Mouse (Mus musculus) lung, embryonic 16.5 days (tissue): ENCODE results near the gene Gm35315. TPM values are rescaled to one million over a fixed set of nuclear protein-coding genes. Genes with fewer than 3 reads are reported as not detected.

Experiments
- ATAC-seq: fragments of 200-750 bp; cut with Nextera tagmentation; 2 replicates; pipeline ENCODE4 v1.8.0; 2017; ENCODE audit warnings: low read depth, mild to moderate bottlenecking, moderate library complexity
- H3K27ac ChIP-seq: fragments of 300-500 bp; sonication (generic); 2 replicates; pipeline ENCODE4 v1.5.1; 2014; ENCODE audit warnings: mild to moderate bottlenecking, control low read depth, low read length
- H3K27me3 ChIP-seq: fragments of 300-500 bp; sonication (generic); 2 replicates; pipeline ENCODE4 v1.6.1; 2014; ENCODE audit warnings: low read depth, low read length, mixed read lengths; ENCODE audit not compliant: control insufficient read depth, insufficient read depth
- H3K36me3 ChIP-seq: fragments of 300-500 bp; sonication (generic); 2 replicates; pipeline ENCODE4 v1.6.1; 2014; ENCODE audit warnings: low read length; ENCODE audit not compliant: control insufficient read depth, insufficient read depth
- H3K4me1 ChIP-seq: fragments of 300-500 bp; sonication (generic); replicated peaks from 2 replicates; pipeline ENCODE4 v1.6.1; 2014; ENCODE audit warnings: low read length, mixed read lengths; ENCODE audit not compliant: control insufficient read depth, insufficient read depth
- H3K4me2 ChIP-seq: fragments of 300-500 bp; sonication (generic); 2 replicates; pipeline ENCODE4 v1.6.1; 2014; ENCODE audit warnings: low read depth, low read length, control low read depth
- H3K4me3 ChIP-seq: fragments of 300-500 bp; sonication (generic); 2 replicates; pipeline ENCODE4 v1.5.1; 2014; ENCODE audit warnings: mild to moderate bottlenecking, low read length, control low read depth
- H3K9ac ChIP-seq: fragments of 300-500 bp; sonication (generic); 2 replicates; pipeline ENCODE4 v1.6.1; 2014; ENCODE audit warnings: low read length, control low read depth
- H3K9me3 ChIP-seq: fragments of 300-500 bp; sonication (generic); 2 replicates; pipeline ENCODE4 v1.6.1; 2016; ENCODE audit warnings: low read length; ENCODE audit not compliant: control insufficient read depth
- WGBS: fragments of 180-500 bp; shearing (Covaris S2); extraction: QIAGEN DNeasy Blood & Tissue Kit; methylation state at CpG from one replicate; pipeline ENCODE4 v1.1.7; 2014; 5-methylcytosine and 5-hydroxymethylcytosine counted together
- polyA plus RNA-seq: library from polyadenylated mRNA; unstranded; fragments of >200 nt; fragmentation: Nextera tagmentation; extraction: Ambion mirVana; gene quantifications from 2 replicates; pipeline ENCODE4 v1.2.1, GENCODE M21; 2015

Gene Gm35315
- polyA plus RNA-seq: 1.4 and 1.6 TPM in 2 replicates

GRCm38 (mm10) chr5:110094030-110094846 lies at the start of gene Gm35315:
Gene Gm35315 (minus strand): TSS chr5:110094420.
- H3K4me3 ChIP-seq: peak within 1 kb of the TSS; percentile 54
- H3K36me3 ChIP-seq: no peaks in the 10 kb centered on the region

GRCm38 (mm10) chr5:110143007-110143406 lies 48.8 kb upstream of the Gm35315 start:
- no peaks in the 10 kb centered on the region for H3K9me3 ChIP-seq
- H3K36me3 ChIP-seq: peaks cover 39% of the 10 kb centered on the region

More at GRCm38 (mm10) chr5:110094030-110094846, at the start of gene Gm35315:
- peak; percentile 94 for ATAC-seq
- Histone ChIP-seq H3K9ac (peak within 1 kb of the TSS; percentile 54), H3K27ac (peak within 1 kb of the TSS; percentile 87), H3K4me1 (peaks cover 3% of the 10 kb centered on the region; the same call in 1 of the 2 replicates), H3K27me3 (no peaks in the 10 kb centered on the region), H3K9me3 (no peaks in the 10 kb centered on the region), H3K4me2 (peak within 1 kb of the TSS; percentile 69)
- WGBS: under 1% methylated on average over 25 of the region's 25 CpGs

GRCm38 (mm10) chr5:110142309-110142708 lies 48.1 kb upstream of the Gm35315 start:
- Histone ChIP-seq H3K27me3 (no peaks in the 10 kb centered on the region), H3K4me2 (no peak overlapping the region), H3K27ac (no peak overlapping the region), H3K4me1 (no peaks in the 10 kb centered on the region), H3K36me3 (peaks cover 35% of the 10 kb centered on the region), H3K9ac (no peak overlapping the region), H3K9me3 (no peaks in the 10 kb centered on the region), H3K4me3 (no peak overlapping the region)
- 85% methylated on average over 2 of the region's 2 CpGs for WGBS
- no peak for ATAC-seq

More at GRCm38 (mm10) chr5:110143007-110143406, 48.8 kb upstream of the Gm35315 start:
- 86% methylated on average over 5 of the region's 5 CpGs for WGBS
- no peak overlapping the region for H3K4me2 ChIP-seq
- no peak overlapping the region for H3K27ac ChIP-seq
- H3K4me3 ChIP-seq: no peak overlapping the region
- H3K27me3 ChIP-seq: no peaks in the 10 kb centered on the region
- no peak overlapping the region for H3K9ac ChIP-seq
- no peaks in the 10 kb centered on the region for H3K4me1 ChIP-seq
- no peak for ATAC-seq

- no peak for ATAC-seq
- no peak overlapping the region for H3K27ac ChIP-seq
- no peak overlapping the region for H3K4me3 ChIP-seq
- 0 out of 2 replicates have a peak, but pooled peaks cover 2% of the 10 kb centered on the region for H3K4me1 ChIP-seq
- H3K36me3 ChIP-seq: peaks cover 25% of the 10 kb centered on the region
- no peaks in the 10 kb centered on the region for H3K9me3 ChIP-seq
- no peaks in the 10 kb centered on the region for H3K27me3 ChIP-seq
- H3K4me2 ChIP-seq: no peak overlapping the region
- WGBS: 86% methylated on average over 7 of the region's 7 CpGs
- H3K9ac ChIP-seq: no peak overlapping the region
These were observed 46.2 kb upstream of the Gm35315 start for GRCm38 (mm10) chr5:110140424-110140823.

- Histone ChIP-seq H3K4me1 (0 out of 2 replicates have a peak, but pooled peaks cover 5% of the 10 kb centered on the region), H3K9me3 (peaks cover 3% of the 10 kb centered on the region; the same call in 1 of the 2 replicates), H3K4me2 (no peak overlapping the region), H3K4me3 (no peak overlapping the region), H3K36me3 (peaks cover 17% of the 10 kb centered on the region), H3K27me3 (no peaks in the 10 kb centered on the region), H3K27ac (no peak overlapping the region), H3K9ac (no peak overlapping the region)
- ATAC-seq: no peak
- WGBS: 92% methylated on average over 3 of the region's 3 CpGs
These were observed 45.1 kb upstream of the Gm35315 start for GRCm38 (mm10) chr5:110139325-110139724.

- peaks cover 10% of the 10 kb centered on the region; the same call in 1 of the 2 replicates for H3K36me3 ChIP-seq
- WGBS: 93% methylated on average over 3 of the region's 3 CpGs
- H3K27me3 ChIP-seq: no peaks in the 10 kb centered on the region
These were observed 43.6 kb upstream of the Gm35315 start for GRCm38 (mm10) chr5:110137816-110138215.

GRCm38 (mm10) chr5:110136087-110136464 lies 41.9 kb upstream of the Gm35315 start:
- Histone ChIP-seq H3K4me1 (0 out of 2 replicates have a peak, but pooled peaks cover 5% of the 10 kb centered on the region), H3K4me2 (peak overlapping the region; percentile 88), H3K27ac (no peak overlapping the region), H3K27me3 (no peaks in the 10 kb centered on the region), H3K9ac (peak overlapping the region; percentile 67), H3K4me3 (peak overlapping the region; percentile 70), H3K9me3 (peaks cover 3% of the 10 kb centered on the region), H3K36me3 (no peaks in the 10 kb centered on the region)
- peak; percentile 39 for ATAC-seq
- 4% methylated on average over 18 of the region's 18 CpGs for WGBS

More at GRCm38 (mm10) chr5:110137816-110138215, 43.6 kb upstream of the Gm35315 start:
- Histone ChIP-seq H3K9ac (no peak overlapping the region), H3K9me3 (peaks cover 3% of the 10 kb centered on the region), H3K4me3 (no peak overlapping the region), H3K4me1 (0 out of 2 replicates have a peak, but pooled peaks cover 5% of the 10 kb centered on the region), H3K4me2 (no peak overlapping the region), H3K27ac (no peak overlapping the region)
- no peak for ATAC-seq

- H3K4me3 ChIP-seq: peak within 1 kb of the TSS; percentile 70
- H3K9ac ChIP-seq: peak within 1 kb of the TSS; percentile 67
- H3K4me2 ChIP-seq: peak within 1 kb of the TSS; percentile 88
- H3K27me3 ChIP-seq: no peaks in the 10 kb centered on the region
- H3K27ac ChIP-seq: peak within 1 kb of the TSS; percentile 25; the same call in 1 of the 2 replicates
- 4% methylated on average over 39 of the region's 46 CpGs for WGBS
- 0 out of 2 replicates have a peak, but pooled peaks cover 5% of the 10 kb centered on the region for H3K4me1 ChIP-seq
- peaks cover 4% of the 10 kb centered on the region; the same call in 1 of the 2 replicates for H3K36me3 ChIP-seq
- peak; percentile 100 for ATAC-seq
- H3K9me3 ChIP-seq: peaks cover 3% of the 10 kb centered on the region
These were observed 41.3 kb upstream of the Gm35315 start, which contains the start of gene Chfr for GRCm38 (mm10) chr5:110135293-110136086. Gene Chfr (plus strand): TSS chr5:110135842.
